Mouse (Mus musculus) gastrocnemius, postnatal 4 days (tissue): ENCODE measurements at regions not wholly inside any gene's neighbourhood (a gene's known extent, or its start where the extent isn't known, plus 50 kb on each side); places are given as distances from the start of the nearest gene placed in this dataset.

Experiments
- DNase-seq, 2 experiments: peaks; one replicate each; pipeline ENCODE4 v3.0.0; 2021 to 2022; ENCODE audit warnings: low spot score in 2 of 2, mixed read lengths in 2 of 2

DNA sequence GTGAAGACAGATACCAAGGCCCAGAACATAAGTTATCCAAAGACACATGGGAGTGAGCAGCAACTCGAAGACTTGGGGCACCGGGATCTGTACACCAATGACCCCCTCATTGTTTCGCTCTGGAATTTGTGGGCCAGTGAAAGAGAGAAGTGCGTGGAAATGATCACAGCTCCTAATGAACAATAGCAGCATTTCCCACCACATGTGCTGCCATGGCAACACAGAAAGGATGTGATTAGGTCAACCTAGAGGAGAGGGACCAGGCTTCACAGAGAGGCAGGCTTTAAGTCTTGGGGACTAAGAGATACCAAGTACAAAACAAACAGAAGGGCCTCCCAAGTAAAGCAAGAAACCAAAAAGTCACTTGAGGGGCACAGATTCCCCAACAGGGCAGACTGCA is 339.3 kb upstream of the Kazn start:
- no peak for DNase-seq

DNA sequence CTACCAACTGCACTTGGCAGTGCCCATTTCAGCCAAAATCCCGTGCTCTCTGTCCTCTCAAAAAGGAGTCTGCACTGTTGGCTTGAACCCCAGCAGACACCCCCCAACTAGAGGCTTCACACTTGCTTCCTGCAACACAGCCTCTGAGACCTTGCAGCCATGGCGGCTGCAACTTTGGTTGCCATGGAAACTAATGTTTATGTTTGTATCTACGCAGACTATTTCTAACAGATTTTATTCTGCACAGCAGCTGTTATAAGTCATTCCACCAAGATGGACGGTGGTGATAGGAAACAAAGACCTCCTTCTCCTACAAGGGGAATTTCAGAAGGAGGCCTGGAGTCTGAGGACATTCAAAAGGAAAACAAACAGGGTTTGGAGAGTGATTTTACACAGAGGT is 338.3 kb upstream of the Kazn start:
- no peak for DNase-seq

DNA sequence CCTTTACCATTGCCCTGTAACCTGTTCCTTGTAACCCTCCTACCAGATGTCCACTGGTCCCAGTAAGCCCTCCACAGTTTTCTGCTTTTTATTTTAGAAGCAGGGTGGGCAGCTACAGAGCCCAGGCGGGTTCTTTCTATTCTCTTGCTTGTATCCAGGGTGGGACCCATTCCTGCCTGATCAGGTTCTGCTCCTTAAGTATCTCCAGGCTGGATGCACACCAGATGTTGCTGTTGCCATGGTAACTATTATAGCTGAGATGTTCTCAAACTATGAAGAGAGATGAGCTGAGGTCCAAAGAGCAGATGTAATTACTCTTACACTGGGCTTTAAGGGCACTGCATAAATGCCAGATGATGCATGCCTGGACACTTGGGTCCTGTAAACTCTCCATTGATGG is 335.3 kb upstream of the Kazn start:
- DNase-seq = no peak

DNA sequence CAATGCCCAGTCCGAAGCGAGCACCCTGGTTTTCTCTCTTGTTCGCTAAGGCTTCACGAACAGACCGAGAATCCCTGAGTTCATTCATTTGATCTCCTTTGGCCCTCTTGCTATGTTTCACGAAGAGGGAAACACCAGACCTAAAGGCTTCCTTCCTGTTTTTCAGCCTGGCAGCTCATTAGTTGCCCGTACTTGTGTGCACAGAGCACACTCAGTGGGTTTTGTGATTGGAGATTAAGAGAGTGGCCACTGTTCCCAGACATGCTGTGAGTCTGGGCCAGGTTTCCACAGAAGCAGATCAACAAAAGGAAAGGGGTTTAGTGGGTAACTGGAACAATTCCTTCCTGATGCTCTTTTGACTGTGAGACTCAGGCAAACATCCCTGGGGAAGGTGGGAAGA is 331.5 kb upstream of the Kazn start:
- DNase-seq = no peak

DNA sequence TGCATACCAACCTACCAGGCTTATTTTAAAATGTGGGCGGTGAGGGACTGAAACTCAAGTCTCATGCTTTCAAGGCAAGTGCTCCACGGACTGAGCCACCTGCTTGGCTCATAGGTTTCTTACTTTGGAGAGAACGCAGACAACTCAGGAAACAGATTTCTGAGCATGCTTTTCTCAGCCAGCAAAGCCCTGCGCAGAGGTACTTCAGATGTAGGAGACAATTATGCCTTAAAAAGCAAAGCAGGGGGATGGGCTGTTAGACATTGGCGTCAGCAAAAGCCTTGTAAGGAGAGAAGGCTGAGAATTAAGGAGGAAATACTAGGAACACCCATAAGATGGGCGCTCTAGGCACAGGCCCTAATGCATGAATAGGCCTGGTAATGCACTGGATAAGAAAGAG is 329.4 kb upstream of the Kazn start:
- DNase-seq = no peak

DNA sequence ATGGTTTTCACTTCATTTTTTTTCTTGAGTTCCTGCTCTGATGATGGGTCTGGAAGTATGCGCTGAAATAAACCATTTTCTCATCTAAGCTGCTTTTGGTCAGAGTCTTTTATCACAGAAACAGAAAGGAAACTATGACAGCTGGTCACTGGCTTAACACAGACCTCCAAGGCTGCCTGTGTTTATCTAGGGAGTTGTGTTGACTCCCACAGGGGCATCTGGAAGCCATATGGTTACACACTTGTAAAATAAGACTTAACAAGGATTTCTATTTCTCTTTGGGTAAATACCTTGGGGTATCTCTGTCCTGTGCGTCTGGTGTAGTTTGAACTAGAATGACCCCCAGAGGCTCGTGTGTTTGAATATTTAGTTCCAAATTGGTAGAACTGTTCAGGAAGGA is 315.5 kb upstream of the Kazn start:
- DNase-seq = no peak

DNA sequence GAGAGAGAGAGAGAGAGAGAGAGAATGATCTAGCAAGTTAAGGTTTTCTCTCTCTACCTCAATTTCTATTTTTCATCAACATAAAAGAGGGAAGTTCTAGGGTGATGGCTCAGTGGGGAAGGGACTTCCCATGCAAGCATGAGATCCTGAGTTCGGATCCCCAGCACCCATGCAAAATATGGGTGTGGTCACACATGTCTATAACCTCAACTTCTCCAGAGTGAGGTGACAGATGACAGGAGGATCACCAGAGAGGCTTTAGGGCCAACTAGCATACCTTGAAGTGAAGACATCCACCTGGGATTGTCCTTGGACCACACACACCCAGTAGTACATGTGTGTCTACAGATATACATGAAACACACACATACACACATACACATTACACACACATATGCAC is 306.7 kb upstream of the Kazn start:
- DNase-seq = no peak

DNA sequence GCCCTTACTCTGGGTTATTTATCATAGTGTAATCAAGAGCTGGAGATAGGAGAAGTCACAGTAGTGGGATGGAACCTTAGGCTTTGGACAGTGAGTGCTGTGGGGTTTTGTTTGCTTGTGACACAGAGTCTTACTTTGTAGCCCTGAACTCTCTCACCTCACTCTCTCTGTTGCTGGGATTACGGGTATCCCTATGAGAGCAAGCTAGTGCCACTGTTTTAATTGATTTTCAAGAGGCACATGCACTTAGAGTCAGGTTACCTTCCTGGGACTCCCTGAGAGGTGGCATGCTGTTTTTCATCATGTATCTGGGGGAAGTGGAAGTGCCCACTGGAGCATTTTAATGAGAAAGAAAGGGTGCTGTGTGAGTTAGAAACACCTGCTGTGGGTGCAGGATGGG is 306.0 kb upstream of the Kazn start:
- no peak for DNase-seq

DNA sequence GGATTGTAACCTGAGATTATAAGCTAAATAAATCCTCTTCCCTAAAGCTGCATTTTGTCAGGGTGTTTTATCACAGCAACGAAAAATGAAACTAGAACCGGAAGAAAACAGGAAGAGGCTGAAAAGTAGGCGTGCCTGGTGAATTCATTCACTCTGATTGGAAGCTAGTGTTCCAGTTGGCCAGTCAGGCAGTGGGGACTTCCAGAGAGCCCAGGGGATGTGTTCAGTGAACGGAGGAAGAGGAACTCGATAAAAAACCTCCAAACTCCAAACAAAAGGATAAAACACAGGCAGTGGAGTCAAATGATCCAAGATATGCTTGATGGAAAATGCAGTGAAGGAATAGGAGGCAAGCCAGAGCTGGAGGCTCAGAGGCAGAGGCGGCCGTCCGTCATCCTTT is 305.5 kb upstream of the Kazn start:
- no peak for DNase-seq

DNA sequence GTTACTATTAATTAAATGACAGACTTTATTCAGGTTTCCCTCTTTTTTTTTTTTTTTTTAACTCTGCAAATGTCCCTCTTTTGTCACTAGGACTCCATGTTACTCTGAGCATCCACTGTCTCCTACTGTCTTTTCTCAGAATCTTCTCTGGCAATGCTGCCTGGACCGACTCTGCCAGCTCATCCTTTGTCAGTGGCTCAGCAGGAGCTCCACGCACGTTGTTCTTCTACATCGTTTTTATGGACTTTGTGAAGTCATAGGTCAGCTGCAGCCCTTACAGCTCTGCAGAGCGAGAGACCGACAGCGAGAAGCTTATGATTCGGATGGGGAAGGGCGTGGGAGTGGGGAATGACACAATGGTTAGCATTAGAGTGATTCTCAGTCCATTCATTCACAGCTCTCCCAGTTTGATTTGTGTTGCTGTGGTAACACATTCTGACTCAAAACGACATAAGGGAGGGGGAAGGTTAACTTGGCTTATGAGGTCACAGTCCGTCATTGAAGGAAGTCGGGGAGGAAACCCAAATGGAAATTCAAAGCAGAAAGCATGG is 300.1 kb upstream of the Kazn start:
- DNase-seq = no peak

DNA sequence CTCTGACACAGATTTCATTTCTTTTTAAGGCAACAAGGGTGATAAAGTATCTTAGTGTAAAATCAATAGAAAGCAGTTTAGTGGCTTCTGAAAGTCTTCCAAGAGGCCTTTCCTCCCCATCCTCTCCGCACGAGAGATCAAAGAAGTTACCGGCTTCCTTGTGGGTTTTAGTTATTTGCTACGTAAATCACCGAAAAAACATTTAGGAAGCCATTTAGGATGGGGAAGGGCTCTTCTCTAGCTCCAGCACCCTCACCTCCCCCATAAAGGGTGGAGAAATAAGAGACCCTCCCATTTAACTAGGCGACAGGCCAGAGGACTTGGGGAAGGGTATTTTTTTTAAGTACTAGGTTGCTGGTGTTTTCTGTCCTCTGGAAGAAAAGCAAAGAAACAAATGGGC is 287.9 kb upstream of the Kazn start:
- no peak for DNase-seq

DNA sequence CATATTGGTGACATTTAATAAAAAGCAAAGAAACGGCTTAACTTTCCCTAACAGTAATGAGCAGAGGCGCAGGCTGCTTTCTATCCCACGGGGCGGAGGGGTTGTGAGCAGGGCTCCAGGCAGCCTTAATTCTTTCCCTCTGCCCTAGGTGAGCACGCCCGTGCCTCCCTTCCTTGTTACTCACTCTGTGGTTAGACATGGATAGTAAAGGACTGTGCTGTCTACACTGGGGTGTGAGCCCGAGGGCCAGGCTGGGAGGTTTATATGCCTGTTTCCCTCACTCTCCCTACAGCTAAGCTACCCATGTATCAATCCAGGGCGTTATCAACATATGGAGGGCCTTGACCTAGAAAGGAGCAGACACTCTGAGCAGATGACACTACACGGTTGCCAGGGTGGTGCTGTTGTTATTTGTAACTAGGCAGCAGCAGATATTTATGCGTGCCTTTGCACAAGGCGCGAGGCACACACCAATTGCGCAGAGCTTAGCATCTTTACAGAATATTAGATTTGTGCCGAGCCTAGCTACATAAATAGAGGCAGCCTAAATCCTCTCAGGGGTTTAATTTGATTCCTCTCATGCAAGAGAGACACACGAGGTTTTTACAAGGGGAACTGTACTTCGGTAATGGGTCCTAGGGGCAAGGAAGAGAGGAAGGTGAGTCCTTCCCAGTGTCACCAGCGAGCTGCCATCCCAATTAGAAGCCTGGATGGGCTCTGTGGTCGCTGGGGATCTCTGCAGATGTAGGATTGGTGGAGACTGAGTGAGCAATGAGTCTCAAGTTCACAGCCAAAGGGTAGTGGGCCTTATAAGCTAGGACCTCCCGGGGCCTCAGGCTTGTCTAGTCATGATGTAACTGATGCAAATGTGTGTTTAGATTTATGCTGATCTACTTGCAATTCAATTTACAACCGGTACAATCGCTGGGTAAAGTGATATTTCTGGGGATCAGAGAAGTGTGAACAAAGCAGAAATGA is 278.6 kb upstream of the Kazn start:
- DNase-seq = no peak

DNA sequence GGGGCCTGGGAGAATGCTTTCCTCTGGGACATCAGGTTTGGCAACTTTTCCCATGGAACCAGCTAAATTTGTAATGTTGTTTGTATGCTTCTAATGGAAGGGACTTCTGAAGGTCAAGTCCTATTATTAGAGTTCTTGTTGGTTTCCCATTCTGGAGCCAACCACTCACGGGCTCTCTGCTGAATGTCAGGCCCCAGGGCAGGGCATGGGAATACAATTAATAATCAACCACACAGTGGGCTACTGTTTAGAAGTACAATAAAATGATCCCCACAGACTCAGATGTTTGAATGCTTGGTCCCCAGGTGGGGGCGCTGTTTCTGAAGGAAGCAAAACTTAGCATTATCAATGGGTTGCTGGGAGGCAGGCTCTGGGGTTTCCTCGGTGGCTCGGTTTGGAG is 275.6 kb upstream of the Kazn start:
- no peak for DNase-seq

DNA sequence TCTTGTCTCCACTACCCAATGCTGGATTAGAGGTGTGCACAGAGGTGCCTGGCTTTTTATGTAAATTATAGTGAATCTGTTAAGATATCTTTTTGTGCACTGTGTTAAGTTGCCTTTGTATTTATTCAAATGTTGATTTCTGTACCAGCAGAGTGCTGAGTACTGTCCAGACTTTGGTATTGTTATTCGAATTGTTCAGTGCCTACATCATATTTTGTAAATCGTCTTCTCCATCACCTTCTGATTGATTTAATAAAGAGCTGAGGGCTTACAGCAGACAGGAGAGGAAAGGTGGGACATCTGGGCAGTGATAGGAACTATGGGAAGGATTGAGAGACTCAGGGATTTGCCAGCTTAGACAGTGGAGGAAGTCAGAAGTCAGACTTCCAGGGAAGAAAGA is 270.2 kb upstream of the Kazn start:
- no peak for DNase-seq

DNA sequence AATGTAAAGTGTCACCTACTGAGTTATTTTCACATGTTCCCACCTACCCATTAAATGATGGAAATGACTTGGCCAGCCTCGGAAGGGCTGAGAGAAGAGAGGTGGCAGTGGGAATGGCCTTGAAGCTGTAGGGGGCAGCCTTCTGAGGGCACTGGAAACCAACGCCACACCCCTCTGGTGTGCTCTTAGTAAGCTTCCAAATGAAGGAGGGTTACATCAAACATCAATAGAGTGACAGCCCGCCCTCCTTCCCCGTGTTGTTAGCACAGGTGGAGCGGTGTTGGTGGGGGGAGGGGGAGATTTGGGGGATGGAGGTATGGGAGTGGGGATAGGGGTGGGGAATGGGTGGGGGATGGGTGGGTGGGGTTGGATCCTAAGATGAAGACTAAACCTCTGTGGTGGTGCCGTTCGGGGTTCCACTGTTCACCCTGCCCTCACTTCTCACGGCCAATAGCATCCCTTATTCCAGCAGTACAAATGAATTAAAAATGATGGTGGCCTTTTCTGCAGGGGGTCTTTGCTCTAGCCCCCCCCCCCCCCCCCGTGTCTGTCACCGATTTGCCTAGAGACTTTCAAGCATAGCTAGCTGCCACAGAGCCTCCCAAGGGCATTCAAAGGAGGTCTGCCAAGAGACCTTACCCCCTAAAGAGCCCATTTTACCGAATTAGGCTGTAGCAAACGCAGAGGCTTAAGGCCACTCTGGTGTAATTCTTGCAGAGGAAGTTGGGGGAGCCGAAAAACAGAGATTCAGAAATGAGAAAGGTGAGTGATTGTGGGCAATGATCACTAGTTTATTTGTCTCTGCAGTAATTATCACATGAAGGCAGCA is 267.4 kb upstream of the Kazn start:
- no peak for DNase-seq

DNA sequence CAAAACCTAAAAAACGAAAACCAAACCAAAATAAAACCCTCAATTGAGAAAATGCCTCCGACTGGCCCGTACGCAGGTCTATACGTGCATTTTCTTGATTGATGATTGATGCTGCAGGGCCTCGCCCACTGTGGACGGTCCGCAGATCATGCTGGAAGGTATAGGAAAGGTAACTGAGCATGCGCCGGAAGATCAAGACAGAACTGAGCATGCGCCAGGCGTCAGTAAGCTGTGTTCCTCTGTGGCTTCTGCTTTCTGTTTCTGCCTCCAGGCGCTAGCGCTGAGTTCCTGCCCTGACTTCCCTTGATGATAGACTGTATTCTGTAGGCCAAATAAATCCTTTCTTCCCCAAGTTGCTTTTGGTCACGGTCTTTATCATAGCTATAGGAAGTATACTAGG is 264.6 kb upstream of the Kazn start:
- no peak for DNase-seq

DNA sequence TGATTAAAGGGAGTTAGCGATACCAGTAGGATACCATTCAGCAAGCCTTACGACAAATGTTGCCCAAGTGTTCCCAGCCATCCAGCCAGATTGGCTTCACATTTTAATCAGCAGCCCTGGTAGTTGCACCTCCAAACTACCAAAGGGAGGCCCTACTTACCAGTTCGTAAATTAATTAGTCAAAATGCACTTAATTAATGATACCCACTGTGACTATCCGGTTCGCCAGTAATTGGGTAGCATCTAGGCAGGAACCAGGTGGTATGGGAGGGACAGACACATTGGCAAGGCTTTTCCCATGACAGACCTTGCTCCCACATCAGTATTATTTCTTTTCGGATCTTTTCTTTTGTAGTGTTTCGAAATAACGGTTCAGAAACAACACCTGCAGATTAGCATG is 262.0 kb upstream of the Kazn start:
- DNase-seq = no peak

DNA sequence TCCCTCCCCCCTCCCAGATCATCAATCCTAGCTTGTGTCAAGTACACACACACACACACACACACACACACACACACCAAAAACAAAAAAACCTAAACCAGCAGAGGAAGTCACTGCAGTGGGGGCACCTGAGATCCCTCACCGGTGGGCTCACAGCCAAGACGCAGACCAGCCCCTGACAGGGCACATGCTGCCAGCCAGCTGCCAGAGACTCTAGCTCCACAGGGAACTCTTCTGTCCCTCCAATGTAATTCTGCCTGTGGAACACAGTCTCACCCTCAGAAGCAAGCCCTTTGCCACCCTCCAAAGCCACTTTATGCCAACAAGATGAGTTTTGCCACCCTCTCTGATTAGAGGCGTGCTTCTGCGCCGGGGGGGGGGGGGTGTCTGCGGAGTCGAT is 261.3 kb upstream of the Kazn start:
- DNase-seq = no peak

DNA sequence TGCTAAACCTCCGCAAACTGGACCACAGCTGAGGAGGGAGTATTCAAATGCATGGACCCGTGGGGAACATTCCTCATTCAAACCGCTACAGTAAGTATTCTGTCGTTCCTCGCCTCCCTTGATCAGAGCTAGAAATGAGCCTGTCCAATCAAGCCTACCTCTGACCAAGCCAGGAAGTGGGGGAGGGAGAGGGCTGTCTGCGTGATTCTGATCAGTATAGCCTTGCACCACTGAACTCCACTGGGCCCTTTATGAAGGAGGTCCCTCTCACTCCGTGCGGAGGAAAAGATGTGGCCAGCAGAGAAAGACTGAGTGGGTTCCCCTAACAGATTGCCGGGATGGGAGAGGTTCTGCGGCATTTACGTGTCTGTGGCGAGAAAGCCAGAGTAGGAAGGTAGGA is 257.4 kb upstream of the Kazn start:
- no peak for DNase-seq

DNA sequence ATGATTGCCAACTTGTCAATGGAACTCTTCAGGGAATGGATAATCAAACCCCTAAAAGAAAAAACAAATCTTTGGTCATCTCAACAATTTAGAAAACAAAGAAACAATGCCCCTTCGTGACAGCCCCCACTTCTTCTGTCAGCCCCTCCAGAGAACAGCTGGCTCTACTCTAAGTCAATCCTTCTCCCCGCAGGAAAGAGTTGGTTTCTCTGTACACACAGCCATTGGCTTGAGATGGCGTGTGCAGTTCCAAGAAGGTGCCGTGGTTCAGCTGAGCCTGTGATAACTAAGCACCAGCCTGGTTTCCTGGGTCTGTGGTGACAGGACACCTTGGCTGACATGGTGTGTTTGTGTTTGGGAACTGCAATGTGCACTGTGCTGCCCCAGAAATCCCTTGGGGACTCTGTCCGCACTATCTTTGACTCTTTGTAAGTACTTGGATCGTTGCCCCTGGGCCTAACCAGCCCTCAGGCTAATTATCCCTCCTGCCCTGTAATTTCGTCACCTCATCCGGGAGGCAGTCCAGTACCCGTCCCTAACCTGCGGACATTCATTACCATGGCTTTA is 253.8 kb upstream of the Kazn start:
- DNase-seq = no peak

DNA sequence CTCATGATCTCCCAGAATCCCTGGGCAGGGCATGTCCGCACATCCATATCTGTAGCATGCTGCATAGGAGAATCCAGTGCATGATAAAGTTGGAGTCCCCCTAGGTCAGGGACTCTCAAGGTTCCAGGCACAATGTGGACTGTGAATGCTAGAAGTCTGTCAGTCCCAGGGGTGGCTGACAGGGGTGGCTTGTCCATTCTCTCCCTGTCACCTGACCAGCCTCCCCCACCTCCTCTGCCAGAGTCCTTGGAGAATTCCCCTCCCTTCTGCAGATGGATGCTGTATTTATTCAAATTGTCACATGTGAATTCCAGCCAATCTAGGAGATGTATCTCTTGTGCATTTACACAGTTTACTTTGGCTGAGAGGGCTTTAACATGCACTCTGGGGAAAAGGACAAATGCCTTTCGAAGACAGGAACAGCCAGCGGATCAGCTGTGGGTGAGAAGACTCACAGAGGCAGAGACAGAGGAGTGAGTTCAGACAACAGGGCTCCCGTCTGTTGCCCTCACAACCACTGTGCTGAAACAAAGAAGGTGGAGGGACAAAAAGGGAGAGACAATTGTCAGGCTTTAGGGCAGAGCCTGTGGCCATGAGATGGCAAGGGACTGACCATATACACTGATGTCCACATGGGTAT is 246.7 kb upstream of the Kazn start:
- no peak for DNase-seq
